In genomic region chr4:57607247-57607942, GRCm38 (mm10) we compare ENCODE assay signal across 8 mouse cellular contexts. TPM values are rescaled to one million over a fixed set of nuclear protein-coding genes. Genes with fewer than 3 reads are reported as not detected.
DNase-seq lines count a peak whose midpoint lies in the region; ATAC-seq and TF ChIP-seq lines count a peak whose summit lies in the region.

No protein-coding gene starts in this region.

- DNase-seq in 3T3-L1 (ENCODE audit: low read depth, low spot score) = peak; percentile 96
- DNase-seq in adrenal gland, postnatal 36 days = peak; percentile 92 to 93
- peak; percentile 83 to 88 for DNase-seq in heart, adult 2 months
- DNase-seq in kidney, adult 18-20 months = peak; percentile 85
- peak; percentile 92 for DNase-seq in left cerebral cortex, postnatal 4 days
- DNase-seq in midbrain, postnatal 0 days (ENCODE audit: low spot score) = peak; percentile 95

- peak; percentile 40; the same call in 1 of the 2 replicates for TF ChIP-seq EP300 in heart, adult 2 months (IDR thresholded peaks at IDR 0.05; ENCODE audit: insufficient read depth, low read depth, low read length)

- 0 out of 2 replicates have a peak overlapping the region, but pooled peaks have one; percentile 6 for H3K4me3 ChIP-seq in embryonic facial prominence, embryonic 12.5 days
- no peak overlapping the region for H3K4me3 ChIP-seq in heart, adult 2 months
- no peak overlapping the region for H3K4me3 ChIP-seq in midbrain, postnatal 0 days (ENCODE audit: low read depth, low read length)
- peak overlapping the region; percentile 20 for H3K4me3 ChIP-seq in stomach, embryonic 16.5 days (replicated peaks; ENCODE audit: low read length)

- H3K36me3 ChIP-seq in embryonic facial prominence, embryonic 12.5 days = no peaks in the 10 kb centered on the region
- H3K36me3 ChIP-seq in heart, adult 2 months (ENCODE audit: control insufficient read depth, insufficient read depth, low read length) = peaks cover 2% of the 10 kb centered on the region; the same call in 1 of the 2 replicates
- no peaks in the 10 kb centered on the region for H3K36me3 ChIP-seq in midbrain, postnatal 0 days (ENCODE audit: insufficient read depth, low read length)
- H3K36me3 ChIP-seq in stomach, embryonic 16.5 days (ENCODE audit: control insufficient read depth, insufficient read depth, low read length) = no peaks in the 10 kb centered on the region

- H3K4me1 ChIP-seq in embryonic facial prominence, embryonic 12.5 days = peaks cover 40% of the 10 kb centered on the region
- peaks cover 10% of the 10 kb centered on the region for H3K4me1 ChIP-seq in heart, adult 2 months (ENCODE audit: control insufficient read depth, insufficient read depth, low read length)
- no peaks in the 10 kb centered on the region for H3K4me1 ChIP-seq in midbrain, postnatal 0 days (ENCODE audit: insufficient read depth, low read length)
- H3K4me1 ChIP-seq in stomach, embryonic 16.5 days (ENCODE audit: control insufficient read depth, insufficient read depth, low read length) = peaks cover 9% of the 10 kb centered on the region

- no peak overlapping the region for H3K9ac ChIP-seq in embryonic facial prominence, embryonic 12.5 days
- peak overlapping the region; percentile 6; the same call in 1 of the 2 replicates for H3K9ac ChIP-seq in heart, adult 2 months (ENCODE audit: low read depth, low read length)
- no peak overlapping the region for H3K9ac ChIP-seq in midbrain, postnatal 0 days (replicated peaks; ENCODE audit: low read length, poor library complexity, severe bottlenecking)
- H3K9ac ChIP-seq in stomach, embryonic 16.5 days (ENCODE audit: low read length) = no peak overlapping the region

- H3K27me3 ChIP-seq in embryonic facial prominence, embryonic 12.5 days = no peaks in the 10 kb centered on the region
- no peaks in the 10 kb centered on the region for H3K27me3 ChIP-seq in heart, adult 2 months (ENCODE audit: control insufficient read depth, insufficient read depth, low read length)
- H3K27me3 ChIP-seq in midbrain, postnatal 0 days (ENCODE audit: insufficient read depth, low read length) = no peaks in the 10 kb centered on the region
- no peaks in the 10 kb centered on the region for H3K27me3 ChIP-seq in stomach, embryonic 16.5 days (ENCODE audit: control insufficient read depth, insufficient read depth, low read length)

- ATAC-seq in embryonic facial prominence, embryonic 12.5 days (ENCODE audit: insufficient number of reproducible peaks, insufficient read depth, low FRiP score, low TSS enrichment) = peak; percentile 59; the same call in 1 of the 2 replicates
- peak; percentile 54; the same call in 1 of the 2 replicates for ATAC-seq in midbrain, postnatal 0 days (ENCODE audit: low FRiP score)
- peak; percentile 68 for ATAC-seq in stomach, embryonic 16.5 days (ENCODE audit: insufficient read depth, low FRiP score)

- H3K4me2 ChIP-seq in embryonic facial prominence, embryonic 12.5 days (replicated peaks) = peak overlapping the region; percentile 30
- H3K4me2 ChIP-seq in midbrain, postnatal 0 days (ENCODE audit: low read depth, low read length, poor library complexity, severe bottlenecking) = peak overlapping the region; percentile 2; the same call in 1 of the 2 replicates
- peak overlapping the region; percentile 42 for H3K4me2 ChIP-seq in stomach, embryonic 16.5 days (ENCODE audit: low read depth, low read length)

- WGBS in embryonic facial prominence, embryonic 12.5 days = 11% methylated on average over 22 of the region's 22 CpGs
- 29% methylated on average over 22 of the region's 22 CpGs for WGBS in heart, adult 2 months
- 38% methylated on average over 22 of the region's 22 CpGs for WGBS in midbrain, postnatal 0 days
- 21% methylated on average over 22 of the region's 22 CpGs for WGBS in stomach, embryonic 16.5 days

- no peak for TF ChIP-seq POLR2A in heart, adult 2 months (IDR thresholded peaks at IDR 0.05; ENCODE audit: insufficient read depth, low read depth, low read length)

- peak; percentile 79 for TF ChIP-seq CTCF in heart, adult 2 months (IDR thresholded peaks at IDR 0.05)
- TF ChIP-seq CTCF in midbrain, postnatal 0 days (IDR thresholded peaks at IDR 0.05) = peak; percentile 88

- intact Hi-C loops in heart, adult 2 months (cut with DNase I) = loop anchor here (5.0 kb wide), 3 partner anchors 60 to 235 kb away; no protein-coding TSS in a partner anchor
- intact Hi-C loops in left cerebral cortex, postnatal 4 days (cut with DNase I) = loop anchor here (5.0 to 10.0 kb wide), 2 partner anchors 150 to 173 kb away; partner anchors contain the start of gene Palm2

- peaks cover 2% of the 10 kb centered on the region; the same call in 1 of the 2 replicates for H3K79me2 ChIP-seq in heart, adult 2 months (replicated peaks; ENCODE audit: control insufficient read depth, insufficient read depth, low read length)

- peak overlapping the region; percentile 24; the same call in 1 of the 2 replicates for H3K27ac ChIP-seq in embryonic facial prominence, embryonic 12.5 days
- H3K27ac ChIP-seq in heart, adult 2 months = peak overlapping the region; percentile 55; the same call in 1 of the 2 replicates
- no peak overlapping the region for H3K27ac ChIP-seq in midbrain, postnatal 0 days (ENCODE audit: low read depth, low read length)
- H3K27ac ChIP-seq in stomach, embryonic 16.5 days (ENCODE audit: low read length) = peak overlapping the region; percentile 39

- H3K9me3 ChIP-seq in embryonic facial prominence, embryonic 12.5 days = no peaks in the 10 kb centered on the region
- H3K9me3 ChIP-seq in midbrain, postnatal 0 days (ENCODE audit: low read length) = no peaks in the 10 kb centered on the region
- H3K9me3 ChIP-seq in stomach, embryonic 16.5 days (replicated peaks; ENCODE audit: control insufficient read depth, low read length) = no peaks in the 10 kb centered on the region

RNA-seq across cellular contexts. Expression of gene Pakap, which starts 39.4 kb away (rescaled TPM):
- 100 to 1,000 TPM in 1 of 2 experiments, 10 to 100 TPM in 1; 40.6 to 108 TPM for total RNA-seq in adrenal gland, postnatal 36 days (2021)
- polyA plus RNA-seq in embryonic facial prominence, embryonic 12.5 days (2016; fragmentation: Nextera tagmentation; extraction: Ambion mirVana) = 42.5 TPM in 2 replicates
- total RNA-seq in heart, adult 2 months (2021) = 10 to 100 TPM; 33.7 to 35.2 TPM
- polyA plus RNA-seq in heart, adult 2 months (2012; rRNA removed) = 3.3 and 7.6 TPM in 2 replicates
- total RNA-seq in left cerebral cortex, postnatal 4 days (2021) = 10 to 100 TPM; 12.2 to 15.4 TPM
- total RNA-seq in midbrain, postnatal 0 days (2014; rRNA removed) = 6.0 and 8.4 TPM in 2 replicates
- polyA plus RNA-seq in midbrain, postnatal 0 days (2015; fragmentation: Nextera tagmentation; extraction: Ambion mirVana) = 11.9 and 13.5 TPM in 2 replicates
- polyA plus RNA-seq in stomach, embryonic 16.5 days (2015; fragmentation: Nextera tagmentation; extraction: Ambion mirVana) = 25.7 and 27.5 TPM in 2 replicates

Comparison
In these comparisons a context has a peak if more than half of its experiments do, and no peak if none do; other contexts are left out.
1. H3K4me3 ChIP-seq: peak in embryonic facial prominence, embryonic 12.5 days (single experiment) and stomach, embryonic 16.5 days (single experiment); none in heart, adult 2 months (single experiment) and midbrain, postnatal 0 days (single experiment).
2. Peak in every context shown above with its lines, with median percentiles within 50 percentile points of each other: DNase-seq, ATAC-seq and H3K4me2 ChIP-seq.